Mouse (Mus musculus) cerebellum, postnatal 14 days (tissue): Measurements from ENCODE around the gene Gch1.

Experiments
- DNase-seq, 2 experiments: peaks; one replicate each; pipeline ENCODE4 v3.0.0; 2021; ENCODE audit warnings: mixed read lengths in 2 of 2

Gene Gch1

DNA sequence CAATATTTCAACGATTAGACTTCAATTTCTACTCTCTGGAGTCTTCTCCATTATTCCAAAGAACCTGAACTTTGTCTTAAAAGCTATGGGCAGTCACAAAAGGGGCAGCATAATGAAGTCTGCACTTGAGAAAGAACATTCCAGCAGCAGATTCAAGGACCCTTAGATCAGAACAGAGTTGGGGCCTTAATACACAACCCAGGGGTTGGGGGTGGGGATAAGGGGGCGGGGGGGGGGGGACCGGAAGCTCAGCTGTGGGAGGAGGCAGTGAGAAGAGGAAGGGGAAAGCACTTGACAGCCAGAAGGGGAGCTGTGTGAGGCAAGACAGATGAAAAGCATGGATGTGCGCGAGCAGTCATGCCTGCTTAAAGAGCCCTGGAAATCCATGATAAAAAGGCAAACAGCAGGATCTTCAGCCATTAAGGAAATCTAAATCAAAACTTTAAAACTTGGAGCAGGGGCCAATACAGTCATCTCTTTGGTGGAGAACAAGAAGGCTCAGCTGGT is 27.2 kb downstream of the Gch1 start:
- DNase-seq: no peak

DNA sequence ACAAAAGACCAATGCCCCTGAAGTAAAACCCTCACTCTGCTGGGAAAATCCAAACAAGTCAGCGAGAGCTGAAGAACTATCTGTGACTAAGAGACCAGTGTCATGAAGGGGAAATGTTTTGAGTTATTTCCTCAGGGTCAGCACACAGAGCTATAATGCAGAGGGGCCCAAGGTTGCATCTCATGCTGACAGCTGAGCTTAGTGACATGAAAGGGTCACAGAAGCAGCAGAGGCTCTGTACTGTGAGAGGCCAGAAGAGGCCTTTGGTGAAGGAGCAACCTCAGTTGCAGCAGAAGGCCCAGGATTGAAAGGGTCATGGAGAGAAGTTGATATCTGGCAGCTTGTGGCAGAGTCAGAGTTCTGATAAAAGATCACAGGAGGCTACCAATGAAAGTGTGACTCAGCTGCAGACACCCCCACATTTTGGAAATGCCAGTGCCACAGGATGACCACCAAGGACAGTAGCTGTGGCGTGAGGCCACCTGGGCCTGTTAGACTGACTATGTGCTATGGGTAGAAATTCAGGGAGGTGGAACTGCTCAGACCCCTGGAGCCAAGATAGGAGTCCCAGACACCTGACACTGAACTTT is 29.1 kb downstream of the Gch1 start:
- no peak for DNase-seq

DNA sequence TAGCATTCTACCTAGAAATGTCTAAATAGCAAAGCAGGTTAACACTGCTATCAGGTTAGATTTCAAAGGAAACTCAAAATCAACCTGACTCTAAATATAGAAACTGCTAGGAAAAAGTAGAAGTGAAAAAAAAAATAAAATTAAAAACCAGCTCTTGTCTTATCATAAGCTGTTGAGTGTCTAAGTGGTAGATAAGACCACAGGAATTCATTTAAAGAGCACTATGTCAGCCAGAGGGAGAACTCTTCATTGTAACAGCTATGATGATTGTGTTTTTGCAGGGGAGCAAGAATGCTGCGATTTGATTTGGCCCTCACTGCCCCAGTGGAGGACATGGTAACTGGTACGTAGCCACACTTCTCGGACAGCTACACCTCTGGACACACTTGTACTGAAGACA is 34.9 kb downstream of the Gch1 start:
- no peak for DNase-seq

DNA sequence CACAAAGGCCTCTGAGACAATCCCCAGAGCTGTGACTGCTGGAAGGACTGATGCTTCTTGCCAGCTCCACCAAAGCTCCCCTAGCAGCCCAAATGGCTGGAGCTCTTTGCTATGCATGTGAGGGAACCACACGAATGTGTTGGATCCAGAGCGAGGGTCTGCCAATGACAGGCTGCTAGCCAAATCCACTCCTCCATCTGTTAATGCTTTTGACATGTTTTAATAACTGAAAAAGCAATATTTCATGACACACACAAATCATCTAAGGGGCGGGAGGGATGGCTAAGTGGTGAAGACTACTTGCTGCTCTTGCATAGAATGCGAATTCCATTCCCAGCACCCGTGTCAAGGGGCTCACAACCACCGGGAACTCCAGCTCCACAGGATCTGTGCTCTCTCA is 37.9 kb downstream of the Gch1 start:
- DNase-seq: peak in 1 of 2 experiments; percentile 9

DNA sequence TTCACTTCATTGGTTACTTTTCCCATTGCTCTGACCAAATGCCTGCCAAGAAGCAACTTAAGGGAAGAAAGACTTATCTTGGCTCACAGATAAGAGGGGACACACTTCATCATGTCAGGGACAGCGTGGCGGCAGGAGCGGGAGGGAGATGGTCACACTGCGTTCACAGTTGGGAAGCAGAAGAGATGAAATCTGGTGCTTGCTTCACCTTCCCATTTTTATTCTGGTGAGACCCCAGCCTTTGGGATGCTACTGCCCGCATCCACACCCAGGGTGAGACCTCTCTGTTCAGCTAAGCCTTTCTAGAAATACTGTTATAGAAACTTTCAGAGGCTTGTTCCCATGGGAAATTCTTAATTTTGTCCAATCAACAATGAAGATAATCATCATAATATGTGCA is 44.9 kb downstream of the Gch1 start:
- no peak for DNase-seq

DNA sequence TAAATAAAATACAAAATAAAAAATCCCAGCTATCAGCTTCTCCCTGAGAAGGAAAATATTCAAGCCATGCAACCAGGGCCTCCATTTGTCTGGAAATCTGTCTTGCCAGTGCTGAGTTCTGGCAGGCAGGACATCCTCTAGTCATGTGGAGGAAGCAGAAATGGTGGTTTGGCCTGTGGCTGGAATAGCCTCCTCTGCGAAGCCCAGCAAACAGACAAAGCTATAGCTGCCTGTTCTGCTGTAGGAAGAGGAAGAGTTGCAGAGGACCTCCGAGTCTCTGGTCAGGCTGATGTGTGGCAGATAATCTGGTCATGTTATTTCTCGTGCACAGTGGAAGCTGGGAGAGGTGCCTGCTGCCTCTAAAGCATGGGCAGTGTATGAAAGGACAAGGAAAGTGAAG is 50.4 kb downstream of the Gch1 start:
- no peak for DNase-seq

DNA sequence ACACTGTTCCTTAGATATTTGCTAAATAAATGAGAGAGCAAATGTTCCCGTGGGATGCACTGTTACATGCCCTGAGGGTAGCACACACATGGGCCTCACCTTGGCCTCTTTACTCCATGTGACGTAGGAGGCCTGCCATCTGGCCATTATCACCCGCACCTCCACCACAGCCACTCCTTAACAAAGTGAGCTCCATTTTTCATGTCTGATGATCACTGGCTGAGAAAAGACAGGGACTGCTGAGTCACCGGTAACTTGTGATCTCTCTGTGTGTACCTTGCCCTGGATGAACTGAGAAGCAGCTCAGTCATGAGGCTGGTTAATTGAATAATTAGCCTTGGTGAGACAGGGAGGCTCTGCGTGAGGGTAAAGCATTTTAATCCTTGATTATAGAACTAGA is 52.6 kb downstream of the Gch1 start:
- no peak for DNase-seq

DNA sequence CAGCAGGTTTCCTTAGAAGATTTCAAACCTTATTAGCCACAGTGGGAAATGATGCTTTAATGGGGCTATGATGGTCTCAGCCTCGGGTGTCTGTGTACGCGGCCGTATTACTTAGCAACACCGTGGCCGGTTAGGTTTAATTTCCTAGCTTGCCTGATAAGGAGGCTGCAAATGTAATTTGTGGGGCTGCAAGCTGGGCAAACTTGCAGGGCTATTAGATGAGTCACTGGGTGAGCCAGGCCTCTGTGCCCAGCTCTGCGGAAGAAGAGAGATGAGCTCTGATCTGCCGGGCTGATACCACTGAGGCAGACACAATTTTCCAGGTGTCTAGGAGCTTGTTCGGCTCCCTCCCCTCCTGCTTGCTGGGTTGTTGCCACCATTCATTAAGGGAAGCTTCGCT is 55.3 kb downstream of the Gch1 start:
- DNase-seq: no peak

DNA sequence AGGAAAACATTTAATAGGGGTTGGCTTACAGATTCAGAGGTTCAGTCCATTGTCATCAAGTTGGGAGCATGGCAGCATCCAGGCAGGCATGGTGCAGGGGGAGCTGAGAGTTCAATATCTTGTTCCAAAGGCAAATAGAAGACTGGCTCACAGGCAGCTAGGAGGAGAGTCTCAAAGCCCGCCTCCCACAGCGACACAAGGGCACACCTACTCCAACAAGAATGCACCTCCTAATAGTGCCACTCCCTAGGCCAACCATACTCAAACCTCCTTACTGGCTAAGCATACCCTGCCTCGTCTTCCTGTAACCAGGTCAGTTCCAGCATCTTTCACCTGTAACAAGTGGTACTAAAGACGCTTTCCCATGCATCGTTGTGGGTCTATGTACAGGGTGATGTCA is 61.2 kb downstream of the Gch1 start:
- no peak for DNase-seq

DNA sequence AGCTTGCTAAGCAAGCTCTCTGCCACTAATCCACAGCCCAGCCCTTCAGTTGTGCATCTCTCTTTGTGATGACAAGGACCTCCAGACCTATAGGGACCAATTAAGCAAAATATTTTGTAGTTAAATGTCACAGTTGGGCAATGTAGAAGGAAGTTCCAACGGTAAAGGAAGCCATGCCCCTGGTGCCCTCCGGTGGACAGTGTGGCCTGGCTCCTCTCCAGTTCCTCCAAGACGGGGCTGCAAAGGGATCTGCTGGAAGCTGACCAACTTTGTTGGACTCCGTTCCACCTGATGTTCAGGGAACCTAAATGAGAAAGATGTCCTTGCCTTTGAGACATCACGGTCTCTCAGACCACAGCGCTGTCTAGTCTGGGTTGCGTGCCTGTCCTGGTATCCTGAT is 71.7 kb downstream of the Gch1 start:
- DNase-seq: no peak

DNA sequence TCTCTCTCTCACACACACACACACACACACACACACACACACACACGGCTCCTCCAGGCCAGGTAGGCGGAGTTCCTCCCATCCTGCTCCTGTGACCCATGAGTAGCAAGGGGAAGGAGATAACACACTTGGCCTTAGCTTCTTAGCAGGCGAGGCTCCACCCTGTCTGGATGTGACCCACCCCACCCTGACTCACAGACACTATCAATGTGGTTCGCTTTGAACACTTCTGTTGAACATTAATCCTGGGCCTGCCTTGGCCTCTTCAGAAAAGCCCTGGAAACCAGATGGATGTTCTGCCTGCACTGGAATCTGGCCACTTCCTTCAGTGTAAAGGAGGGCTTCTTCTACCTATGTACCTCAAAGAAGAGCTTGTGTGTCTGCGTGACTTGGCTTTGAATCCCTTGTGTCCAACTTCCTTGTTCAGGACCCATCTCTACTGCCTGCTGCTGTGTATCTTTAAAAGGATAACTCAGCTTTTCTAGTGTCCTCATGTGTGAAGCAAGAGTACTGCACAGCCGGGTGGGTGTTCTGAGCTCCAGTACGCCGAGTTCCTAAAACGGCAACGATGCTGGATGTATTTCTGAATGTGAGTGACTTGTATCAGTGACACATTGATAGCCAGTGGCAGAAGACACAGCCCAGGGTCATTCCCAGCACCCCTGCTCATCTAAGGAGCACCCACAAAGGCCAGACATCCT is 73.0 kb downstream of the Gch1 start:
- no peak for DNase-seq

DNA sequence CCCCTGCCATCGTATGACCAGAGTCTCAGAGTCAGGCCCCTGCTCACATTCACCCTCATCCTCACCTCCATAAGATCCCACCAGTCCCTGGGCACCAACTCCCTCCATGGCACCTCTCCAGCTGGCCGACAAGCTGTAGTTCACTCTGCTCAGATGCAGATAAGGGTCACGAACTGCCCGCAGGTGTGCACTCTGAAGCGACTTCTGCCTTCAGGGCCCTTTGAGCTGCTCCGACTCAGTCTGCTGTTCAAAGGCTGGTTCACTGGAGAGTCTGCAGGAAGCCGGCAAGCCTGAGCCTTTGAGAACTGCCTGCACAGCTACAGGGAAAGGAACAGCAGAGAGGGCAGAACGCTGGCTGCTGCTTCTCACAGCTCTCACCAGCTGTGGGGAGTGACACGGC is 74.1 kb downstream of the Gch1 start:
- DNase-seq: no peak

DNA sequence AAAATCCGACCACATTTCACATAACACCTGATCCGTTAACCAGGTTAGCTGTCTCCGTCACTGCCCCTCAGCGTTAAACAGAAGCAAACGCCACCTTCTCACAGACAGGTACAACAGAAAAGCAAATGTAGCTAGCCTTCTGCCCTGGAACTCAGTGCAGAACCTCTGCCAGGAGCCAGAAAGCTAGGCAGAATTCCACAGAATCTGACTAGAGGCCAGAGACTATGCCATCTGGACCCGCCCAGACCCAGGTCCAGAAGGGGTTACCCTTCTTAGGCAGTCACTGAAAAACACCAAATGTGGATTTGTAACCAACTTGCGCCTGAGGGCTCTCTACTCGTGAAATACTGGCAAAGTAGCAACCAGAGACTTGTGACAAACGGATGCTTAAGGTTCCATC is 77.9 kb downstream of the Gch1 start:
- DNase-seq: peak; percentile 58 to 72

DNA sequence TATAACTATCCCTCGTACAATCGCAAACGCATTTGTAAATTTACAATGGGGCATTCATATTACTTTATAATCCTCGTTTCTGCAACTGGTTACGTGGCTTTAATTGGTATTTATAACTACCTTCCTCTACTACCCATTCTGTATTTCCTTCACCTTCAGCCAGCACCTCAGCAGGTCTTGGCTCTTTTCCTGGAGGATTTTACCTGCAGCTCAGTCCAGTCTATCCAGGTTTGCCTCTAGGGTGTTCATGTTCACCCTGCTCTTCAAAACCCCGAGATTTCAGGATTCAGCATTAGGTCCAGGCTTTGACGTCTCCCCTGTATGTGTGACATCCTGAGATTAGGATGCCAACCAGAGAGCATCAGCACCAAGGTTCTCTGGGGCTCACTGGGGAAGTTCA is 78.8 kb downstream of the Gch1 start:
- DNase-seq: peak; percentile 35 to 56

DNA sequence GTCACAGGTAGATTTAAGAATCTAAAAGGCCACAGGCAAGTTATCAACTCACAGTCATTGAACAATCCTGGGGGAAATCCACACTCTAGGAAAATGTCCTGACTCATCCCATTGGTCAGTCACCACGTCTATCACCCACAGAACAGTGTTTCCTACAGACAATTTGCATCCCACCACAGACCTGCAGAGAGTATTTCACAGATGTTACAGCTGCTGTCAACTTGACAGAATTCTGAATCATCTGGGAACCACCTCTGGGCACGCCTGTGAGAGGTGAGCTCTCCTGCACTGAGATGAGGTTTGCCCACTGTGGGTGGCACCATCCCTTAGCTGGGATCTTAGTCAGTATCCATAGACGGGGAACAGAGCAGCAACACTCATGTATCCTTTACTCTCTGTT is 81.8 kb downstream of the Gch1 start:
- DNase-seq: no peak

DNA sequence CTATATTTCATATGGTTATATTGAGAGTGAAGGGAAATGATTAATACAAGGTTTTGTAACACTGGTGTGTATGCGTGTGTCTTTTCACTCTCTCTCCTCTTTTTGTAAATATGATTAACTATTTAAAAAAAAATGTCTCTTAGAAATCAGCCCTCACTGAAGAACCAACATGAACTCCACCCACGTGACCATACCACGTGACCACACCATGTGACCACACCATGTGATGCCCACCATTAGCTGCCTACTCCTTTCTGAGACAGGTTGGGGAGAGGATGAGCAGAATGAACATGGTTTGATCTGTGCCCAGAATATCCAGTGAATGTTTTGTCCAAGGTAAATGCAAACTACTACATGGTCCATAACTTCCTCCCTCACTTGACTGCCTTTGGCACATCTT is 83.5 kb downstream of the Gch1 start:
- DNase-seq: no peak

DNA sequence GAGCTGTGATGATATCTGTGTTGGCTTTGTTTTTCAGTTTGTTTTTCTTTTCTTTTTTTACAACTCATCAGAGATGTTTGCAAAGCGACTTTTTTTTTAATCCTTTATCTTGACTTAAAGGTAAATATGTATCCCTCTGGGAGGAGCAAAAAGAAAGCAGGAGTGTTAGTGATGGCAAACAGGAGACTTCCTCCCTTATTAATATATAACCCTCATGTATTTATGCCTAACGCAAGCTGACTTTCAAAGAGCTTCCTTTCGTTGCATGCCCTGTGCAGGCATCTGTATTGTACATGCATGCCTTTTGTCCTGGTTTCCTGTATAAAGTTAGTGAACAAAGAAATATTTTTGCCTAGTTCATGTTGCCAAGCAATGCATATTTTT is 84.0 kb downstream of the Gch1 start:
- DNase-seq: no peak

DNA sequence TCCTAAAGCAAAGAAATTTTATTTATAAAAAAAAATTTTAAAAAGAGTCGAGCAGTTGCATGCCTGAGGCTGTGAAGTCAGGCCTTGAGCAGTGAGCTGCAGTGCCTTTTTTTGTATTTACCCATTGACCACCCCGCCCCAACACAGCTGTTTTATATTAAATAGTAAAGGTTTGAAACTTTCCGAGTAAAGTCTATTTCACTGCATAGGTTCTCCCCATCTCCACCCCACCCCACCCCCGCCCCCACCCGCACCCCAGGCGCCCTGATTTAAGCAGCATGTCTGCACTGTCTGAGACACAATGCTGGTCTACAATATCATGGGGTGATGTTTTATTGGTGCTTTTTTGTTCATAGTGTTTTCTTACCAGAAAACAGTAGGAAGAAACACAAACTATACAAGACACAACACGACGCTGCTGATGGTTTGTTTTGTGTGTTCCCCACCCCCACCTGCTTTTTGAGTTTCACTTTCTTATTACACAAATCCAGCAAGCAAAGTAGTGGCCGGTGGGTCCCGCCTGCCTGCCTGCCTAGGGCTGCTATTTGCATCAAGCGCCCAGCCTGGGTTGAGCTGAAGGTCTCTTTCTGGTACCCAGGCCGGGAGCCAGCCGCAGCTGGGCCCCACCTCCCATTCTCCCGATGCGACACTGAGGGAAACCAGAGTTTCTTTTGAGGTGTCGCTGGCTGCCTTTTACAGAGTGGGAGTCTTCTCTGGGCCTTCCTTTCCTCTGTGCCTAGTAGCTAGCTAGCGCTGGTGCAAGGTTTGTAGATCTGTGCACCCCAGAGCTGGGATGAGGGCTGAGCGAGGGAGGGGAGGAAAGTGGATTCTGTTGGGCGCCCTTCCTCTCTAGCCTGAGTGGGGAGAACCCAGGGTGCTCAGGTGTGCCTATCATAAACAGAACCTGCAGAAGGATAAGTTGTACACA is 84.7 kb downstream of the Gch1 start:
- DNase-seq: no peak
